Mouse (Mus musculus): ENCODE measurements around the gene Defb48. TPM values are rescaled to one million over a fixed set of nuclear protein-coding genes. Genes with fewer than 3 reads are reported as not detected.

Gene Defb48
- total RNA-seq, 1 experiment, result not detected

DNA sequence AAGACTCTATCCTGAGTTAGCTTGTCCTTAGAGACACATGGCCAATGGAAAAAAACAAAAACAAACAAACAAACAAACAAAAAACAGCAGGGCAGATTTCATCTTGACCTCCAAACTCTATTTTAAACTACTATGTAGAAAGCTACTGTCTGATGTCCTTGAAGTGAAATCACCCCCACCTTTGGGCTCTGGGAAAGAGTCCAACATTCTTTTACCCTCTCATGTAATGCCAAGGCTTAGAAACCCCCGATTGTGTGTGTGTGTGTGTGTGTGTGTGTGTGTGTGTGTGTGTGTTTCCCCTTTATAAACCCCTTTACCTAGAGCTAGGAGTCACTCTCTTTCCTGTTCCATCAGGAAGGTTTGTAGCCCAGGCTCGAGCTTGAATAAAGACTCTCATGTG, 18.3 kb upstream of the Defb48 start:
- no peak for TF ChIP-seq HCFC1 (IDR thresholded peaks at IDR 0.05; ENCODE audit: borderline replicate concordance, insufficient read depth, low read length)
- TF ChIP-seq MAFK (IDR thresholded peaks at IDR 0.05; ENCODE audit: insufficient read depth, low read depth, low read length), result no peak
- TF ChIP-seq CHD2 (IDR thresholded peaks at IDR 0.05; ENCODE audit: low read depth, low read length), result no peak
- no peak for TF ChIP-seq ZC3H11A (IDR thresholded peaks at IDR 0.05; ENCODE audit: borderline replicate concordance, low read depth, low read length)
- TF ChIP-seq ZNF384 (IDR thresholded peaks at IDR 0.05; ENCODE audit: low read depth, low read length), result no peak
- DNase-seq (ENCODE audit: low read depth, low spot score), result no peak
- H3K9me3 ChIP-seq (ENCODE audit: control insufficient read depth, insufficient read depth, low read depth, low read length), result no peaks in the 10 kb centered on the region
- in situ Hi-C loops (cut with MboI; ENCODE audit: low sequenced_read_pairs in 2 of 2, unreplicated experiment in 2 of 2), result no loop called here
- no peak overlapping the region for H3K9ac ChIP-seq (ENCODE audit: insufficient read depth, low read depth, low read length, poor library complexity, severe bottlenecking)
- H3K27ac ChIP-seq (ENCODE audit: insufficient read depth, low read depth, low read length, poor library complexity, severe bottlenecking), result no peak overlapping the region
- no peaks in the 10 kb centered on the region for H3K36me3 ChIP-seq (ENCODE audit: control insufficient read depth, insufficient read depth, low read length, poor library complexity, severe bottlenecking)
- H3K4me1 ChIP-seq (ENCODE audit: control insufficient read depth in 2 of 2, insufficient read depth in 2 of 2, low read length in 2 of 2, poor library complexity in 1 of 2), result no peaks in the 10 kb centered on the region
- no peak overlapping the region for H3K4me3 ChIP-seq (ENCODE audit: insufficient read depth in 1 of 2, low read depth in 1 of 2, low read length in 2 of 2, poor library complexity in 1 of 2, severe bottlenecking in 1 of 2)

DNA sequence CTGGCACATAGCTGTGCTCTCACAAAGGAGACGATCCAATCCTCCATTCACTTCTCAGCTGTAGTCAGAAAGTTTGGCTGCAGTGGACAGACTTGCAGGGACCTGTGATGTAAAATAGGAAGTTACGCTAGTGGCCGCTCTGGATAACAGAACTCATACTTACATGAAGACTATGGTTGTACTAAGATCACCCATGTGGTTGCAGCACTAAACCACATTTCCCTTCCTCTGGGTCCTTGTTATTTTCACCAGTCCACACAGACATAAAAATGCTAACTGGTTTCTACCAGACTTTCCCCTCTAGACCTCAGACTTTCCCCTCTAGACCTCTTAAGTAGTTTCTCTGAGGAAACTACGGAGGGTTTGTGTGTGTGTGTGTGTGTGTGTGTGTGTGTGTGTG, 14.7 kb upstream of the Defb48 start:
- in situ Hi-C loops (cut with MboI; ENCODE audit: low sequenced_read_pairs in 2 of 2, unreplicated experiment in 2 of 2), result no loop called here
- TF ChIP-seq ZC3H11A (IDR thresholded peaks at IDR 0.05; ENCODE audit: borderline replicate concordance, low read depth, low read length) (no peak), CHD2 (IDR thresholded peaks at IDR 0.05; ENCODE audit: low read depth, low read length) (no peak), MAFK (IDR thresholded peaks at IDR 0.05; ENCODE audit: insufficient read depth, low read depth, low read length) (no peak), HCFC1 (IDR thresholded peaks at IDR 0.05; ENCODE audit: borderline replicate concordance, insufficient read depth, low read length) (no peak), ZNF384 (IDR thresholded peaks at IDR 0.05; ENCODE audit: low read depth, low read length) (no peak)
- H3K36me3 ChIP-seq (ENCODE audit: control insufficient read depth, insufficient read depth, low read length, poor library complexity, severe bottlenecking), result no peaks in the 10 kb centered on the region
- no peak overlapping the region for H3K9ac ChIP-seq (ENCODE audit: insufficient read depth, low read depth, low read length, poor library complexity, severe bottlenecking)
- no peak overlapping the region for H3K4me3 ChIP-seq (ENCODE audit: insufficient read depth in 1 of 2, low read depth in 1 of 2, low read length in 2 of 2, poor library complexity in 1 of 2, severe bottlenecking in 1 of 2)
- no peak for DNase-seq (ENCODE audit: low read depth, low spot score)
- H3K27ac ChIP-seq (ENCODE audit: insufficient read depth, low read depth, low read length, poor library complexity, severe bottlenecking), result no peak overlapping the region
- H3K9me3 ChIP-seq (ENCODE audit: control insufficient read depth, insufficient read depth, low read depth, low read length), result no peaks in the 10 kb centered on the region
- H3K4me1 ChIP-seq (ENCODE audit: control insufficient read depth in 2 of 2, insufficient read depth in 2 of 2, low read length in 2 of 2, poor library complexity in 1 of 2), result no peaks in the 10 kb centered on the region

DNA sequence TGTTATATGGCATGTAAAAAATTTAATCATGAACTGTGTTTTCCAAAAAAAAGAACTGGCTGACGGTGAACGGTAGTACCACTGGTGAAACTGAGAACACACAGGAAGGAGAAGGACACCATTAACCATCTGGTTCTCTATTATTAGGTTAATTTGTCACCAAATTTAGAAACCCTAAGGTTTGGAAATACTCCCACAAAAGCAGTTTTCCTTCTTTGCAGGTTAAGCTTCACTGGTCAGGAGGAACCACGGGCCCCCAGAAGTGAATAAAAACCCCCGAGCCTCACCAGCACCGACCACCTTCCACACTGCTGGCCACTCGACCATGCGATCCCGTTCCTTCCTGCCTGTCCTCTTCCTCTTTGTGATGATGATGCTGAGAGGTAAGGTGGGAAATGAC, 13.5 kb upstream of the Defb48 start, which contains the start of gene Defb47:
Gene Defb47 (plus strand): TSS at position 301 of the 400 bp plus-strand sequence.
- Histone ChIP-seq H3K4me3 (ENCODE audit: insufficient read depth in 1 of 2, low read depth in 1 of 2, low read length in 2 of 2, poor library complexity in 1 of 2, severe bottlenecking in 1 of 2) (no peak within 1 kb of the TSS), H3K36me3 (ENCODE audit: control insufficient read depth, insufficient read depth, low read length, poor library complexity, severe bottlenecking) (no peaks in the 10 kb centered on the region), H3K27ac (ENCODE audit: insufficient read depth, low read depth, low read length, poor library complexity, severe bottlenecking) (no peak within 1 kb of the TSS), H3K9ac (ENCODE audit: insufficient read depth, low read depth, low read length, poor library complexity, severe bottlenecking) (no peak within 1 kb of the TSS), H3K4me1 (ENCODE audit: control insufficient read depth in 2 of 2, insufficient read depth in 2 of 2, low read length in 2 of 2, poor library complexity in 1 of 2) (no peaks in the 10 kb centered on the region), H3K9me3 (ENCODE audit: control insufficient read depth, insufficient read depth, low read depth, low read length) (no peaks in the 10 kb centered on the region)
- no peak for DNase-seq (ENCODE audit: low read depth, low spot score)
- TF ChIP-seq ZNF384 (IDR thresholded peaks at IDR 0.05; ENCODE audit: low read depth, low read length), result no peak
- TF ChIP-seq CHD2 (IDR thresholded peaks at IDR 0.05; ENCODE audit: low read depth, low read length), result no peak
- in situ Hi-C loops (cut with MboI; ENCODE audit: low sequenced_read_pairs in 2 of 2, unreplicated experiment in 2 of 2), result no loop called here

DNA sequence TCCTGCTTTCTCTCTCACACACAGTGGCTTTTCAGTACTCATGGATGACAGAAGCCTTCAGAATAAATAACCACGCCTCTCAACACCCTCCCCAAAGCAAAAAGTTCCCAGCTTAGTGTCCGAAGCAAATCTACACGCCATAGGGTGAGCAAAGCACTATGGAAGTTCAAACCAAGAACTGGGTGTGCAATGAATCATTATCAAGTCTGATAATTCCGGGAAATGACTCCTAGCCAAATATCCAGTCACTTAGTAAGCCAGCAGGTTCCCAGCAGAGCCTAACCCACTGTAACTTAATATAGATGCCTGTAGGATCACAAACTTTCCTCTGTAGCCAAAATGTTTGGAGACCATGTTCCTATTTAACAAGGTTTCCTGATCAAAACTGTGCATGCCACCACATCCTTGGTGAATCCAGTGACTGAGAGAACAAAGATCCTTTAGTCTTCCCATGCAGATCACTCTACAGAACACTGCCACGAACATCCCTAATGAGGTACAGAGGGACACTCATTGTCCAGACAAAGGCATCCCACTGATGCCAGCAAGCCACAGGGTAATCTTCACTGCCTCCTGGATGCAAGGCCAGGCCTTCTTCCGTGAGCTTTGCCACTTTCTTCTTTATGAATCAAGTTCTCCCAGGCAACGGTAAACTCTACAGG, 7.7 kb upstream of the Defb48 start:
- no peak overlapping the region for H3K9ac ChIP-seq (ENCODE audit: insufficient read depth, low read depth, low read length, poor library complexity, severe bottlenecking)
- H3K4me1 ChIP-seq (ENCODE audit: control insufficient read depth in 2 of 2, insufficient read depth in 2 of 2, low read length in 2 of 2, poor library complexity in 1 of 2), result no peaks in the 10 kb centered on the region
- DNase-seq (ENCODE audit: low read depth, low spot score), result no peak
- no peak overlapping the region for H3K27ac ChIP-seq (ENCODE audit: insufficient read depth, low read depth, low read length, poor library complexity, severe bottlenecking)
- no peaks in the 10 kb centered on the region for H3K36me3 ChIP-seq (ENCODE audit: control insufficient read depth, insufficient read depth, low read length, poor library complexity, severe bottlenecking)
- H3K9me3 ChIP-seq (ENCODE audit: control insufficient read depth, insufficient read depth, low read depth, low read length), result no peaks in the 10 kb centered on the region
- no peak for TF ChIP-seq MAFK (IDR thresholded peaks at IDR 0.05; ENCODE audit: insufficient read depth, low read depth, low read length)
- TF ChIP-seq ZC3H11A (IDR thresholded peaks at IDR 0.05; ENCODE audit: borderline replicate concordance, low read depth, low read length), result no peak
- no peak for TF ChIP-seq HCFC1 (IDR thresholded peaks at IDR 0.05; ENCODE audit: borderline replicate concordance, insufficient read depth, low read length)
- TF ChIP-seq CHD2 (IDR thresholded peaks at IDR 0.05; ENCODE audit: low read depth, low read length), result no peak
- no peak for TF ChIP-seq ZNF384 (IDR thresholded peaks at IDR 0.05; ENCODE audit: low read depth, low read length)
- in situ Hi-C loops (cut with MboI; ENCODE audit: low sequenced_read_pairs in 2 of 2, unreplicated experiment in 2 of 2), result no loop called here
- H3K4me3 ChIP-seq (ENCODE audit: insufficient read depth in 1 of 2, low read depth in 1 of 2, low read length in 2 of 2, poor library complexity in 1 of 2, severe bottlenecking in 1 of 2), result no peak overlapping the region

DNA sequence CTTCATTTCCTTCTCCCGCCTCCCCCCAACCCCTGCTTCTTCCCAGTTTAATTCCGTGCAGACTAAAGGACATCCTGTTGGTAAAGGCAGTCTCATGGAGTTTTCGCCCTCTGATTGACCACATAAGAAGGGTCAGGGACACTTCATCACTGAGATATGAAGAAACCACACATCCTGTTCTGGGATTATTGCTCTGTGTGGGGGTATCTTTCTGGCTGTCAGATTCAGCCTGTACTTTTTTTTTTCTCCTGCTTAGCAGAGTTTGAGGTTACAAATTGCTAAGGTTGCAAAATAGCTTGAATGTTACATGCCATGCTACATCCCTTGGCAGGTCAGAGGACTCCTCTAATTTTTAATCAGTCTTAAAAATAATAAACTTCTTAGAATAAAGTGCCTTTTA, 7.0 kb upstream of the Defb48 start:
- in situ Hi-C loops (cut with MboI; ENCODE audit: low sequenced_read_pairs in 2 of 2, unreplicated experiment in 2 of 2), result no loop called here
- H3K36me3 ChIP-seq (ENCODE audit: control insufficient read depth, insufficient read depth, low read length, poor library complexity, severe bottlenecking), result no peaks in the 10 kb centered on the region
- H3K4me3 ChIP-seq (ENCODE audit: insufficient read depth in 1 of 2, low read depth in 1 of 2, low read length in 2 of 2, poor library complexity in 1 of 2, severe bottlenecking in 1 of 2), result no peak overlapping the region
- no peak for DNase-seq (ENCODE audit: low read depth, low spot score)
- H3K9ac ChIP-seq (ENCODE audit: insufficient read depth, low read depth, low read length, poor library complexity, severe bottlenecking), result no peak overlapping the region
- no peaks in the 10 kb centered on the region for H3K4me1 ChIP-seq (ENCODE audit: control insufficient read depth in 2 of 2, insufficient read depth in 2 of 2, low read length in 2 of 2, poor library complexity in 1 of 2)
- TF ChIP-seq HCFC1 (IDR thresholded peaks at IDR 0.05; ENCODE audit: borderline replicate concordance, insufficient read depth, low read length) (no peak), ZC3H11A (IDR thresholded peaks at IDR 0.05; ENCODE audit: borderline replicate concordance, low read depth, low read length) (no peak), ZNF384 (IDR thresholded peaks at IDR 0.05; ENCODE audit: low read depth, low read length) (no peak), CHD2 (IDR thresholded peaks at IDR 0.05; ENCODE audit: low read depth, low read length) (no peak), MAFK (IDR thresholded peaks at IDR 0.05; ENCODE audit: insufficient read depth, low read depth, low read length) (no peak)
- H3K9me3 ChIP-seq (ENCODE audit: control insufficient read depth, insufficient read depth, low read depth, low read length), result no peaks in the 10 kb centered on the region
- no peak overlapping the region for H3K27ac ChIP-seq (ENCODE audit: insufficient read depth, low read depth, low read length, poor library complexity, severe bottlenecking)

Data from ES-E14 (cell line).